Mouse (Mus musculus) thymus, adult 2 months (tissue): ENCODE measurements around the gene Med10. TPM values are rescaled to one million over a fixed set of nuclear protein-coding genes. Genes with fewer than 3 reads are reported as not detected.

Experiments
- DNase-seq: peaks from one replicate; pipeline ENCODE4 v3.0.0; 2021
- H3K27ac ChIP-seq: fragments of 200-500 bp; 2 replicates; pipeline ENCODE4 v1.5.1; 2012; ENCODE audit warnings: low read length, control low read depth; ENCODE audit not compliant: control insufficient read depth, insufficient read depth
- H3K27me3 ChIP-seq: fragments of 200-500 bp; 2 replicates; pipeline ENCODE4 v1.6.1; 2012; ENCODE audit warnings: mild to moderate bottlenecking, low read length, moderate library complexity, mixed read lengths; ENCODE audit not compliant: control insufficient read depth, insufficient read depth
- H3K36me3 ChIP-seq: fragments of 200-500 bp; 2 replicates; pipeline ENCODE4 v1.6.1; 2012; ENCODE audit warnings: mild to moderate bottlenecking, low read length, moderate library complexity; ENCODE audit not compliant: control insufficient read depth, insufficient read depth
- H3K4me1 ChIP-seq: fragments of 200-500 bp; replicated peaks from 2 replicates; pipeline ENCODE4 v1.6.1; 2012; ENCODE audit warnings: low read length; ENCODE audit not compliant: control insufficient read depth, insufficient read depth
- H3K4me3 ChIP-seq: fragments of 200-500 bp; 2 replicates; pipeline ENCODE4 v1.5.1; 2012; ENCODE audit warnings: mild to moderate bottlenecking, low read length, control low read depth, moderate library complexity; ENCODE audit not compliant: control insufficient read depth, insufficient read depth
- CTCF ChIP-seq: fragments of 200-500 bp; IDR thresholded peaks from 2 replicates; pipeline ENCODE4 v1.5.1; 2012; ENCODE audit warnings: mild to moderate bottlenecking, control low read depth, low read length, moderate library complexity, borderline replicate concordance; ENCODE audit not compliant: control insufficient read depth, poor library complexity, insufficient read depth; ENCODE audit errors: extremely low read depth
- POLR2A ChIP-seq: fragments of 200-500 bp; IDR thresholded peaks from 2 replicates; pipeline ENCODE4 v1.6.1; 2012; ENCODE audit warnings: mild to moderate bottlenecking, low read length, control low read depth, moderate library complexity; ENCODE audit not compliant: control insufficient read depth, poor library complexity, insufficient read depth; ENCODE audit errors: extremely low read depth
- WGBS: fragments of 180-500 bp; shearing (Covaris S2); methylation state at CpG from one replicate; pipeline ENCODE4 v1.1.7; 2018; 5-methylcytosine and 5-hydroxymethylcytosine counted together
- polyA plus RNA-seq: library from polyadenylated mRNA; depleted of rRNA; stranded (reverse); fragments of >200 nt; gene quantifications from 2 replicates; pipeline ENCODE4 v1.2.3, GENCODE M21; 2012

Med10 gene
- polyA plus RNA-seq, 1 experiment, result 75.0 TPM

- Histone ChIP-seq H3K36me3 (peaks cover 31% of the 10 kb centered on the region), H3K4me1 (peaks cover 14% of the 10 kb centered on the region), H3K27me3 (no peaks in the 10 kb centered on the region), H3K4me3 (no peak overlapping the region), H3K27ac (no peak overlapping the region)
- TF ChIP-seq CTCF, result no peak
- no peak for TF ChIP-seq POLR2A
- 82% methylated on average over 14 of the region's 14 CpGs for WGBS
- no peak for DNase-seq
These were observed 8.9 kb downstream of the Med10 start for GRCm38 (mm10) chr13:69810936-69811680.

- Histone ChIP-seq H3K27ac (no peak overlapping the region), H3K27me3 (no peaks in the 10 kb centered on the region), H3K4me3 (no peak overlapping the region), H3K36me3 (peaks cover 41% of the 10 kb centered on the region), H3K4me1 (peaks cover 14% of the 10 kb centered on the region)
- whole genome bisulfite sequencing, result 36% methylated on average over 5 of the region's 5 CpGs
- no peak for DNase-seq
- no peak for TF ChIP-seq CTCF
- no peak for TF ChIP-seq POLR2A
These were observed 11.7 kb downstream of the Med10 start for GRCm38 (mm10) chr13:69813870-69814269.

GRCm38 (mm10) chr13:69818306-69818705 is 16.1 kb downstream of the Med10 start:
- WGBS, result 94% methylated on average over 4 of the region's 4 CpGs
- Histone ChIP-seq H3K36me3 (peaks cover 35% of the 10 kb centered on the region), H3K4me1 (no peaks in the 10 kb centered on the region), H3K4me3 (no peak overlapping the region), H3K27me3 (no peaks in the 10 kb centered on the region), H3K27ac (no peak overlapping the region)
- TF ChIP-seq CTCF (no peak), POLR2A (no peak)
- DNase-seq, result no peak

- Histone ChIP-seq H3K27ac (no peak overlapping the region), H3K27me3 (no peaks in the 10 kb centered on the region), H3K36me3 (peaks cover 8% of the 10 kb centered on the region), H3K4me1 (no peaks in the 10 kb centered on the region), H3K4me3 (no peak overlapping the region)
- TF ChIP-seq CTCF, result no peak
- no peak for TF ChIP-seq POLR2A
- 44% methylated on average over 3 of the region's 3 CpGs for WGBS
- no peak for DNase-seq
These were observed 19.1 kb downstream of the Med10 start for GRCm38 (mm10) chr13:69821169-69821822.

GRCm38 (mm10) chr13:69823920-69824637 is 21.9 kb downstream of the Med10 start:
- Histone ChIP-seq H3K27me3 (no peaks in the 10 kb centered on the region), H3K4me3 (no peak overlapping the region), H3K4me1 (no peaks in the 10 kb centered on the region), H3K27ac (no peak overlapping the region), H3K36me3 (no peaks in the 10 kb centered on the region)
- DNase-seq, result no peak
- no peak for TF ChIP-seq POLR2A
- TF ChIP-seq CTCF, result no peak
- WGBS, result 90% methylated on average over 19 of the region's 19 CpGs

- DNase-seq, result no peak
- no peaks in the 10 kb centered on the region for H3K4me1 ChIP-seq
- no peak overlapping the region for H3K4me3 ChIP-seq
- H3K27ac ChIP-seq, result no peak overlapping the region
- no peak for TF ChIP-seq CTCF
- no peak for TF ChIP-seq POLR2A
- H3K27me3 ChIP-seq, result no peaks in the 10 kb centered on the region
- no peaks in the 10 kb centered on the region for H3K36me3 ChIP-seq
- 69% methylated on average over 8 of the region's 8 CpGs for WGBS
These were observed 23.4 kb downstream of the Med10 start for GRCm38 (mm10) chr13:69825396-69826095.
